Mouse (Mus musculus) intestine, embryonic 14.5 days (tissue): ENCODE results near the gene Tmem266. TPM values are rescaled to one million over a fixed set of nuclear protein-coding genes. Genes with fewer than 3 reads are reported as not detected.

Experiments
- ATAC-seq: fragments of 200-750 bp; cut with Nextera tagmentation; replicated peaks from 2 replicates; pipeline ENCODE4 v1.8.0; 2017; ENCODE audit warnings: low read depth, moderate number of reproducible peaks, moderate TSS enrichment, moderate library complexity; ENCODE audit not compliant: low FRiP score, low TSS enrichment
- DNase-seq: peaks from one replicate; pipeline ENCODE4 v3.0.0-alpha.2; 2018; ENCODE audit warnings: low spot score
- H3K27ac ChIP-seq: fragments of 300-500 bp; sonication (generic); 2 replicates; pipeline ENCODE4 v1.5.1; 2014; ENCODE audit warnings: low read depth, mild to moderate bottlenecking, control low read depth
- H3K27me3 ChIP-seq: fragments of 300-500 bp; sonication (generic); replicated peaks from 2 replicates; pipeline ENCODE4 v1.6.1; 2014; ENCODE audit warnings: low read length, control low read depth; ENCODE audit not compliant: control insufficient read depth, insufficient read depth
- H3K36me3 ChIP-seq: fragments of 300-500 bp; sonication (generic); 2 replicates; pipeline ENCODE4 v1.6.1; 2014; ENCODE audit warnings: low read length, control low read depth; ENCODE audit not compliant: control insufficient read depth, insufficient read depth
- H3K4me1 ChIP-seq: fragments of 300-500 bp; sonication (generic); replicated peaks from 2 replicates; pipeline ENCODE4 v1.6.1; 2014; ENCODE audit warnings: low read length, control low read depth, mixed read lengths; ENCODE audit not compliant: control insufficient read depth, insufficient read depth
- H3K4me2 ChIP-seq: fragments of 300-500 bp; sonication (generic); 2 replicates; pipeline ENCODE4 v1.6.1; 2014; ENCODE audit warnings: low read length
- H3K4me3 ChIP-seq: fragments of 300-500 bp; sonication (generic); 2 replicates; pipeline ENCODE4 v1.5.1; 2014; ENCODE audit warnings: low read depth, low read length, control low read depth, mixed read lengths
- H3K9ac ChIP-seq: fragments of 300-500 bp; sonication (generic); 2 replicates; pipeline ENCODE4 v1.6.1; 2014; ENCODE audit warnings: mild to moderate bottlenecking, low read length
- H3K9me3 ChIP-seq: fragments of 300-500 bp; sonication (generic); 2 replicates; pipeline ENCODE4 v1.6.1; 2016; ENCODE audit warnings: low read length, control low read depth; ENCODE audit not compliant: control insufficient read depth
- WGBS: fragments of 180-500 bp; shearing (Covaris S2); extraction: QIAGEN DNeasy Blood & Tissue Kit; methylation state at CpG from one replicate; pipeline ENCODE4 v1.1.7; 2014; 5-methylcytosine and 5-hydroxymethylcytosine counted together
- polyA plus RNA-seq: library from polyadenylated mRNA; unstranded; fragments of >200 nt; fragmentation: Nextera tagmentation; extraction: Ambion mirVana; gene quantifications from 2 replicates; pipeline ENCODE4 v1.2.1, GENCODE M21; 2014

Gene Tmem266
- polyA plus RNA-seq, 1 experiment from 2014 or later: 0.77 TPM

- no peaks in the 10 kb centered on the region for H3K27me3 ChIP-seq
- no peak overlapping the region for H3K4me2 ChIP-seq
- H3K9me3 ChIP-seq: no peaks in the 10 kb centered on the region
- H3K27ac ChIP-seq: no peak overlapping the region
- ATAC-seq (0 out of 2 replicates have a peak, but pooled peaks have one; percentile 6), DNase-seq (no peak)
- no peak overlapping the region for H3K4me3 ChIP-seq
- no peak overlapping the region for H3K9ac ChIP-seq
- H3K36me3 ChIP-seq: no peaks in the 10 kb centered on the region
- WGBS: 54% methylated on average over 3 of the region's 3 CpGs
- H3K4me1 ChIP-seq: no peaks in the 10 kb centered on the region
Measured at GRCm38 (mm10) chr9:55438433-55438832, 111.7 kb downstream of the Tmem266 start.

GRCm38 (mm10) chr9:55439206-55439780, 112.6 kb downstream of the Tmem266 start:
- Histone ChIP-seq H3K36me3 (no peaks in the 10 kb centered on the region), H3K4me1 (no peaks in the 10 kb centered on the region), H3K9me3 (no peaks in the 10 kb centered on the region), H3K9ac (no peak overlapping the region), H3K4me2 (no peak overlapping the region), H3K27me3 (no peaks in the 10 kb centered on the region), H3K4me3 (no peak overlapping the region), H3K27ac (no peak overlapping the region)
- WGBS: 88% methylated on average over 5 of the region's 5 CpGs
- DNase-seq (no peak), ATAC-seq (no peak)

- Histone ChIP-seq H3K4me2 (no peak overlapping the region), H3K4me1 (no peaks in the 10 kb centered on the region), H3K27ac (no peak overlapping the region), H3K36me3 (no peaks in the 10 kb centered on the region), H3K4me3 (no peak overlapping the region), H3K9me3 (no peaks in the 10 kb centered on the region), H3K9ac (no peak overlapping the region), H3K27me3 (no peaks in the 10 kb centered on the region)
- 81% methylated on average over 4 of the region's 4 CpGs for WGBS
- ATAC-seq: no peak
- DNase-seq: no peak
Measured at GRCm38 (mm10) chr9:55447509-55447908, 120.8 kb downstream of the Tmem266 start.

GRCm38 (mm10) chr9:55449108-55449507, 122.4 kb downstream of the Tmem266 start:
- no peak overlapping the region for H3K4me2 ChIP-seq
- no peaks in the 10 kb centered on the region for H3K27me3 ChIP-seq
- 79% methylated on average over 1 of the region's 1 CpGs for WGBS
- H3K4me3 ChIP-seq: no peak overlapping the region
- no peak overlapping the region for H3K9ac ChIP-seq
- no peaks in the 10 kb centered on the region for H3K4me1 ChIP-seq
- peaks cover 7% of the 10 kb centered on the region for H3K36me3 ChIP-seq
- DNase-seq (no peak), ATAC-seq (no peak)
- no peak overlapping the region for H3K27ac ChIP-seq
- H3K9me3 ChIP-seq: no peaks in the 10 kb centered on the region

GRCm38 (mm10) chr9:55450035-55450434, 123.3 kb downstream of the Tmem266 start:
- ATAC-seq (no peak), DNase-seq (no peak)
- H3K27me3 ChIP-seq: no peaks in the 10 kb centered on the region
- H3K4me2 ChIP-seq: no peak overlapping the region
- no peak overlapping the region for H3K9ac ChIP-seq
- H3K9me3 ChIP-seq: no peaks in the 10 kb centered on the region
- no peak overlapping the region for H3K27ac ChIP-seq
- no peaks in the 10 kb centered on the region for H3K4me1 ChIP-seq
- H3K36me3 ChIP-seq: peaks cover 9% of the 10 kb centered on the region
- 76% methylated on average over 6 of the region's 6 CpGs for WGBS
- no peak overlapping the region for H3K4me3 ChIP-seq

GRCm38 (mm10) chr9:55451426-55451825, 124.7 kb downstream of the Tmem266 start:
- ATAC-seq: no peak
- no peak overlapping the region for H3K4me3 ChIP-seq
- no peak for DNase-seq
- H3K27me3 ChIP-seq: no peaks in the 10 kb centered on the region
- peaks cover 22% of the 10 kb centered on the region for H3K36me3 ChIP-seq
- H3K27ac ChIP-seq: no peak overlapping the region
- no peaks in the 10 kb centered on the region for H3K9me3 ChIP-seq
- no peaks in the 10 kb centered on the region for H3K4me1 ChIP-seq
- H3K9ac ChIP-seq: no peak overlapping the region
- 92% methylated on average over 3 of the region's 3 CpGs for WGBS
- no peak overlapping the region for H3K4me2 ChIP-seq

GRCm38 (mm10) chr9:55452906-55453305, 126.2 kb downstream of the Tmem266 start:
- H3K9me3 ChIP-seq: no peaks in the 10 kb centered on the region
- H3K4me2 ChIP-seq: no peak overlapping the region
- no peaks in the 10 kb centered on the region for H3K27me3 ChIP-seq
- H3K4me3 ChIP-seq: no peak overlapping the region
- 95% methylated on average over 1 of the region's 1 CpGs for WGBS
- no peak for DNase-seq
- peaks cover 22% of the 10 kb centered on the region for H3K36me3 ChIP-seq
- no peaks in the 10 kb centered on the region for H3K4me1 ChIP-seq
- H3K9ac ChIP-seq: no peak overlapping the region
- no peak for ATAC-seq
- H3K27ac ChIP-seq: no peak overlapping the region

- DNase-seq (no peak), ATAC-seq (no peak)
- Histone ChIP-seq H3K27ac (no peak overlapping the region), H3K4me3 (no peak overlapping the region), H3K9ac (no peak overlapping the region), H3K4me1 (no peaks in the 10 kb centered on the region), H3K36me3 (peaks cover 22% of the 10 kb centered on the region), H3K4me2 (no peak overlapping the region), H3K9me3 (no peaks in the 10 kb centered on the region), H3K27me3 (no peaks in the 10 kb centered on the region)
- 87% methylated on average over 5 of the region's 5 CpGs for WGBS
Measured at GRCm38 (mm10) chr9:55453366-55453765, 126.7 kb downstream of the Tmem266 start.

- H3K9ac ChIP-seq: no peak overlapping the region
- no peak for ATAC-seq
Measured at GRCm38 (mm10) chr9:55468397-55468796, 141.7 kb downstream of the Tmem266 start.

More at GRCm38 (mm10) chr9:55468397-55468796, 141.7 kb downstream of the Tmem266 start:
- H3K27me3 ChIP-seq: no peaks in the 10 kb centered on the region
- H3K4me2 ChIP-seq: no peak overlapping the region
- H3K36me3 ChIP-seq: peaks cover 12% of the 10 kb centered on the region
- H3K9me3 ChIP-seq: no peaks in the 10 kb centered on the region
- no peak overlapping the region for H3K27ac ChIP-seq
- no peak overlapping the region for H3K4me3 ChIP-seq
- no peak for DNase-seq
- WGBS: 50% methylated on average over 1 of the region's 1 CpGs
- no peaks in the 10 kb centered on the region for H3K4me1 ChIP-seq
